Mouse (Mus musculus) T-helper 2 cell (primary cell): ENCODE measurements at regions not wholly inside any gene's neighbourhood (a gene's known extent, or its start where the extent isn't known, plus 50 kb on each side); places are given as distances from the start of the nearest gene placed in this dataset.

Source experiments
- in situ Hi-C: fragments of 300-600 bp; cut with MboI, MseI; formaldehyde crosslinking; loops from one replicate; pipeline ENCODE4 v1.15.1; 2025; ENCODE audit warnings: high pct_unique_total_duplicates

DNA sequence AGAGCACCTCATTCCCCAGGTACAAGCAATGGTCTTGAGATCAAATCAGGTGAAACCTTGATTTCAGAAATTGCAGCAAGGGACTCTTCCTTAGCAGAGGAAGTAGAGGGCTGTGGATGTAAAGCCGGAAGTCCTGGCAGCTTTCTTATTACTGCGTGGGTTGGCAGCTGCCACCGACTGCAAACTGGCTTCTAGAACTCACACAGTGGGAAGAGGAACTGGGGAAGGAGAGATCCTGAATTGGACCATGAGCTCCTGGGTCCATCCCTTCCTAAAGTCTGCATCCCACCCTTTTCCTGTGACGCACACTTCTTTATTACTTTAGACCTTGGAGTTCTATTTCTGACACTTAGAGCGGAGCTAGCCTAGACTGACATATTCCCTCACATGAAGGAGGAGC, 116.9 kb upstream of the Tsc22d1 start:
- in situ Hi-C loops, result no loop called here

DNA sequence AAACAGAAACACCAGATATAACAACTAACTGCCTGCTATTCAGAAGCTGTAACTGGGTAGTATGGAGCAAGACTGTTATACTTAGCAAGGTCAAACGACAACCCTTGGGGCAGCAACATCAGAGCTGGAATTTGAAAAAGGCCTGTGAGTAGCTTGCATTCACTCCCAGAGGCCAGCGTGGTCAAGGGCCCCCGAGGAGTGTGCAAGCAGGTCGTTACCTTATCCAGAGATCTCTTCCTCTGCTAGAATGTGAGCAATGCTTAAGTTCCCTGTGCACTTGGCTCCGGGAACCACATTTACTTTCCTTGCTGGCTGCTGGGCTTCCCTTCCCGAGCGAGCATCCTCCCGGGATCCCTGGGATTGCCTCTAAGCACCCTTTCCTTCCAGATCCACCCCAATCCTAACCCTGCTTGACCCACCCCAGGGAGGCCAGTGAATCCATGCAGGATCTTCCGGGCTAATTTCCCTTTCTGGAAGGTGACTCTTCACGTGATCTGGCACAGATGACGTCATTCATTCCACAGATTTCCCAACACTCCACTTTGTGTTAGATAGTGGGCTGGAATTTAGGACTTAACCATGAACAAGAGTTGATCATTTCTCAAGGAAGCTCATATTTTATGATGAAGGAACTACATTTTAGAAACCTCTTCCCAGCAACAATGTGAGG, 112.3 kb upstream of the Tsc22d1 start:
- in situ Hi-C loops, result loop anchor here (5.0 kb wide), 1 partner anchor 60 kb away; no protein-coding TSS in a partner anchor

DNA sequence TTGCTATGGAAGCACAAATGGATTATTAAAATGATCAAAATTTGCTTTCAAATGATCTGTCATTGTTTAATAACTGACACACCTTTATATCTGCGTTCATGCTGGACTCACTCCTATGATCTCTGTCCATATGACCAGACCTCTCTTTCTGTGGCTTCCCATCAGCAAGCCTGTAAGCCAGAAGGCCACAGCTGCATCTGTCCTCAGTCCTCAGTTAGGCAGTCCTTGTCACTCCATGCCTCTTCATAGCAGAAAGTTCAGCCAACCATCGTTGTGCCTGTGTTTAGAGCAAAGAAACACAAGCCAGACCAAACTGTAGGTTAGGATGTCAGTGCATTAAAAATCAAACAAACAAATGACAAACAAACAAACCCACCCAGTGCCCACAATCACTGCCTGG, 107.2 kb upstream of the Tsc22d1 start:
- in situ Hi-C loops, result no loop called here

DNA sequence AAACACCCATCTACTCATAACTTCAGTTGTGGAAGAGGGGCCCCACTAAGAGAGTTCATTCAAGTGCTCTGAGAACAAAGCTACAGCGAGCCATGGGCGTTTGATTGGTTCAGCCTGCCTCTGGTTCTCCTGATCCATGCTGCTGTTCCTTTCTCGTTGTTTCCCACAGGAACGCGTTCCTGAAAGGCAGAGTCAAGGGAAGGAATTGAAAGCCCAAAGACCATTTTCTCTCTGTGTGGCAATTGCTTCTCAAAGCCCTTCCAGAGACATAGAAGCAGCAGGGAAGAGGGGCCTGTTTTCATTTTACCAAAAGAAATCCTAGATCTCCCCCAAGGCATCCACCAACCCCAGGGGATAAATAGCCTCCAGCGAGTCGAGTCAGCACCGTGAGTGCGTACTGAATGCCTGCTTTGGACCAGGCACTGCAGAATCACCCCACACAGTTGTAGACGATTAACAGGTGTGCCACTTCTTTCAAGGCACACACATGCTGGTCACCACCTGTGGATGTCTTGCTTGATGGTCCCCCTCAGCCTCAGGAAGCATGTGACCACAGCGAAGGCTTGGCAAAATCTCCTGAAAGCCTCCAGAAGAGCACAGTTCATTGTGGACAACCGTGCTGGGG, 106.5 kb upstream of the Tsc22d1 start:
- in situ Hi-C loops, result no loop called here

DNA sequence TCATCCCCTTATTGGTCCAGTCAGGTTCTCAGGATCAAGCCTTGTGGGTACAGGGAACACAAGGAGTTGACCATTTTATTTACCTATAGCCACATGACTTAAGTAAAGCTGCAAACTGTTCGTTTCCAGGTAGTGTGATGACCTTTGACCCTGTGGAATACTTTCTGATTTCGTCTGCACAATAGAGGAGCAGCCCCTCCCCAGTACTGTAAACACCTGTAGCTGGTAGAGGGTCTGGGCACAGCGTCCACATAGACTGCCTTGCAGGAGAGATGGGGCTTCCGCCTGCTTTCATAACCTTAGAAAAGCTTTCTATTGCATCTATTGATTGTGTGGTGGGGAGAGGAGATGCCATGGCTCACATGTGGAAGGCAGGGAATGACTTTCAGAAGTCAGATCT, 105.2 kb upstream of the Tsc22d1 start:
- in situ Hi-C loops, result no loop called here

DNA sequence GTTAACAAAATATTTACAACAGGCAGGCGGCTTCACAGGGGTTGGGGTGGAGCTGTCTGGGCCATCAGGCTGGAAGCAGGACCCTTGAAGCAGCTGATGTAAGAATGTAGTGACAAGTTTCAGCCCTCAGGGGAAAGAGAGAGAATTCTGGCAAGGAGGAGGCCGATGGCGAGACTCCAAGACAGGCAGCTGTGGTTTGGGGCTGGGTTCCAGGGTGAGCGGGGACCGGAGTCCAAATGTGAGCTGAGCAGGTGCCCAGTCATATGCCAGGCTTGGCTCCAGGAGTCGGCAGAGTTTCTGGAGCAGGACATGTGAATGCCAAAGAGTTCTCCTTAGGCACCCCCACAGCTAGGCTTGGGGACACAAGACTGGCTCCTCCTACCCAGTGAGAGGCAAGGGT, 104.5 kb upstream of the Tsc22d1 start:
- in situ Hi-C loops, result no loop called here

DNA sequence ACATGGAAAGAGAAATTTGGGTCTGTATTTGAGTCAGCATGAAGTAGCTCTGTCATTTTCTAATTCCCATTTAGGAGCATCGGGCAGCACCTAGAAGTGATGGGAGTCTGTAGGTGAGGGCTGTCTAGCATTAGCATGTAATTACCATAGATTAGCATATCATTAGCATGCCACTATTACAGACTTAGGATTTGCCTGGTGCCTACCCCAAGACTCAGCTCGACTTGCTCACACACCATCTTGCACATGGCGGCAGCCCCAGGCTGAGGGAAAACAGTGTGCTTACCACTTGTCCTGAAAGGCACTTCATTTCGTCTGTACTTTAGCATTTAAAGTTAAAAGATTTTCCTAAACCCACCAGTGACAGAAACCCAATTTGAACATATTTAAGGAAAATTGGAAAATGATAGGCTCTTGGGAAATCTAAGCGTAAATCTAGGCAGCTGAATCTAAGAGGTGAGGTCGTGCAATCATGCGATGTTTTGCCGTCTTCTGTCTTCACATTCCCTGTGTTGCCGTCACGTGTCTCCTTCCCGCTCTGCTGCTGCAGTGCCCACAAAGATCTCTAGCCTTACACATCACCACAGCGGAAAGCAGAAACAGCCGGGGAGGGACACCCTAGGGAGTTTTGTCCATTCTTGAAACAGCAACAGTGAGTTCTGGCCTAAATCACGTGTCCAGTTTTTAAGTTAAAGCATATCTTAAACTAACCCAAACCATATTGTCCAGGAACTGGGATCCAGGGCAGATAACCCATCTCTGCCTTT, 101.2 kb upstream of the Tsc22d1 start:
- in situ Hi-C loops, result no loop called here

DNA sequence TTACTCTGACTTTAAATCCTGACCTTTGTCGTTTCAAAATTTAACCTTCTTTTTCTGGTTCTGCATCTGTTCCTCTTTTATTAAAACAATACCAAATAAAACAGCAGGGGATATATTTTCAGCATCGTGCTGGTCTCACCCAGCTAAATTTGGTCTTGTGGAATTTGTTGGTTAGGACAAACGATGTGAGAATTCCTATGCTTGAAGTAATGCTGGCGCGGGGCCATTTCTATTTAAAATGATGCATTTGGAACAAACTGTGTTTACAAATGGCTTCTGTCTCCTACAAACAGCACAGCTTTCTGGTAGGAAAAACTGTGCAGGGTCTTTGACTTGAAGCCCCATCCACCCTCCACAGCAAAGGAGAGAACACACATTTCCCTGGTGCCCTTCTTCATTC, 96.3 kb upstream of the Tsc22d1 start:
- in situ Hi-C loops, result no loop called here

DNA sequence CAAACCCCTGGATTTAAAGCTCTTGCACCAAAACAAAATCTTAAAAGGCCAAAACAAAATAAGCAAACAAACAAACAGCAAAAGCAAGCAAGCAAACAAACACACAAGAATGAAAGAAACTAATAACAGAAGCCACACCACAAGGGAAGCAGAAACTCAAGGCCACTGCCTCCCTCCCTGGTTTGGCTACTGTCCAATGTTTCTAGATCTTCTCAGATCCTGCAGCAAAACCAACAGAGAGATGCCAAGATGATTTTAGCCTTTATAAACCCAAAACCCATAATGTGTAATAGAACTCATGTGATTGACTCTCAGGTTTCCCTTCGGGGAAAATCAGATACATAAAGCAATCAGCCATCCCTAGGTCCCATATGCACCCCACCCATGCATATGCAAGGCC, 90.5 kb upstream of the Tsc22d1 start:
- in situ Hi-C loops, result no loop called here

DNA sequence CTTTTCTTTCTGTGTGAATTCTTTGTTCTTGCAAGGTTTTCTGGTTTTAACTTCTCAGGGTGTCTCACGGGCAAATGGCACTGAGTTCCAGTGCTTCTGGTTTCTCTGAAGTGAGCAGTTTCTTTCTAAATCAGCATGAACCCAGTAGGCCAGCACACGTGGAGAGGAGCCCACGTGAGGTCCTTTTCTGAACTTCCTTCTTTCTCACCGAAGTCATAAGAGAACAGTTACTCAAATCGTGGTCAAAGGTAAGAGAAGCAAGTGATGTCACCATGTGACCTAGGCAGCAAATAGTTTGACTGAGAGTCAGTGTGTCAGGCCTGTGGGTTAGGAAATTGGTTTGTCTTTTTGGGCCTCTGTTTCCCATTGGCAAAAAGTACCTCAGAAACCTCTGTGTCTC, 84.8 kb upstream of the Tsc22d1 start:
- in situ Hi-C loops, result no loop called here

DNA sequence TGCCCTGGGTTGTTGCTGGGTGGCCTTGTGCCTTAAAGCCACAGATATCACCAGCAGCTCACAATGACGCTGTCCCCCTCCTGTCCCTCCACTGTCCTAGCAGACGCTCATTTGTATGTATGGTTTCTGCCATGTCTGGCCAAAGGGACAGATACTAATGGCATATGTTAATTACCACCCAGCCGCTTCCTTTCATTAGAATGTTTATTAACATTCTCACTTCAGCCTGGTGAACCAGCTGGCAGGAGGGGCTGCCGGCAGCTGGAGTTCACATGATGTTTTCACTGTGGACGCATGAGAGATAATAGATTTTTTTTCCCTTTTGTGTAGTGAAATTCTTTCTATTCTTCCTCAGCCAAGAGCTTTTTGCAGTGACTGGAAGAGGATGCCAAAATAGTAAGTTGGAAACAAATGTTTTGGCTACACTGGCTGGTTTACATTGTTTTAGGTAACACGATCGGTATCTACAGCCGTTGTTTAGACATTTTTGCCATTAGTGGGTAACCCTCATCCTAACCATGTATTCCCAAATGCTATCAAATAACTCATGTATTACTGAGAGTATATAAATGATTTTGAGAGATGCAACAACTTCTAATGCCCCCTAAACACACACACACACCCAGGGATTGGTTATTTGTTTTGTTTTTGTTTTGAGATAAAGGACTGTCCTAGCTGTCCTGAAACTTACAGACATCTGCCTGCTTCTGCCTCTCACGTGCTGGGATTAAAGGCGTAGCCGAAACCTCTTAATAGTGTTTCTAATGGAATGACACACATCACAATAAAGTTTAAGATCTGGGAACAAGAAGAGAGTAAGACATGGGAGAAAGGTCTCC, 83.0 kb upstream of the Tsc22d1 start:
- in situ Hi-C loops, result no loop called here

DNA sequence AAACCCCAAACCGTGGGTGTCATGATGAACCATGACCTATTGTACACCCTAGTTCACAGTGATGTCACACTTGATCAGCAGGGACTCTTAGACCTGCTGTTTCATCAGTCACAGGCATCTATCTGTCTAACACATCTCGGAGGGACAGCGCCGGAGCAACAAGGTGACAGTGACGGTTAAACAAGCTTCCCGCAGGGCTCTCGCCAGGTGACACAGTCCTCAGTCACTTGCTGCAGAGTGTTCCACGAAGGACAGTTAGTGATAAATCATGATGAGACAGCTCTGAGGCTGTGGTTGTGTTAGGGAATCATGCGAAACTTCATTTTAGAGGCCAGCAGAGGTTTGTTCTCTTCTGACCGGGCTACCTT, 82.4 kb upstream of the Tsc22d1 start:
- in situ Hi-C loops, result no loop called here

DNA sequence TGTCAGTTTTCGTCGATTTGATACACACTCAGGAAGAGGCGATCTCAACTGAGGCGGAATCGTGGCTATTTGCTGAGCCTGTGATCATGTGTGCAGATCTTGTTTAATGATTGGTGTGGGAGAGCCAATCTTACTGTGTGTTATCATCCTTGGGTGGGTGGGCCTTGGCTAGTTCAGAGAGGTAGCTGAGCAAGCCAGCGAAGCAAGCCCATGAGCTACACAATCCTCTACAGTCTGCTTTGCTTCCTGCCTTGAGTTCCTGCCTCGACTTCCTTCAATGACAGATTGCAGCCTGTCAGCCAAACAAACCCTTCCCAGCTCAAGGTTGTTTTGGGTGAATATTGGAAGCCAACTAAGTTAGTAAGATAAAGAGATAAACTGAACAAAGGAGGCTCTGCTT, 74.0 kb upstream of the Tsc22d1 start:
- in situ Hi-C loops, result no loop called here

DNA sequence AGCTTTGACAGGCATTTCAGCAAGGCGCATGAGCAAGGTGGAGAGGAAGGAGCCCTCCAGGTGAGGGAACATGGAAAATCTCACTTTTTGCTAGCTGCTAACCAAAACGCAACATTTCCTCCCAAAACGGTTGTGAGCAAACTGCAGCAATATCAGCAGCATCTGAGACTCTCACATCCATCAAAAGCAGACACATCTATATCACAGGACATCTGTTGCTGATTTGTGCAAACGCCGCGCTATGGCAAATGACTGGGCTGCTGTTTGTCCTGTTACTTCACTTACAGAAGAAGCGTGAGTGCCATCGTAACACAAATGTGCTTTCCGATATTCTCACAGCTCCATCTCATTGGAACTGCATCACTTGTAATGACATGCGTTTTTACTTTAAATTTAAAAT, 73.5 kb upstream of the Tsc22d1 start:
- in situ Hi-C loops, result no loop called here

DNA sequence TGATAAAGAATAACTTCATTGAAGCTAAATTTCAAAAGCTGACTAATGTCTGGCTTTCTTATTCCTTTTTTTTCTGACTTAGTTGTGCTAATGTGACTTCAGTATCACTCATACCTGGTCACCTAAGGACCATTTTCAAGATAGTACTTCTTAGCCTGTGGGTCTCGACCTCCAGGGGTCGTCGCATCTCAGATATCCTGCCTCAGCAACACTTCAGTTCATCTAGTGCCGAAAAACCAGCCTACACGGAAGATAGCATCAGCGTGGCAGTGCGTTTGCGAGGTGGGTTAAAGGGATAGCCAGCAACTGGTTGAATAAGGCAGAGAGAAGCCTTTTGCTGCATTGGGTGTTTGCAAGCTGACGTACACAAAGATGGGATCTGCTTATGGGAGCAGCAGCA, 62.9 kb upstream of the Tsc22d1 start:
- in situ Hi-C loops, result no loop called here

DNA sequence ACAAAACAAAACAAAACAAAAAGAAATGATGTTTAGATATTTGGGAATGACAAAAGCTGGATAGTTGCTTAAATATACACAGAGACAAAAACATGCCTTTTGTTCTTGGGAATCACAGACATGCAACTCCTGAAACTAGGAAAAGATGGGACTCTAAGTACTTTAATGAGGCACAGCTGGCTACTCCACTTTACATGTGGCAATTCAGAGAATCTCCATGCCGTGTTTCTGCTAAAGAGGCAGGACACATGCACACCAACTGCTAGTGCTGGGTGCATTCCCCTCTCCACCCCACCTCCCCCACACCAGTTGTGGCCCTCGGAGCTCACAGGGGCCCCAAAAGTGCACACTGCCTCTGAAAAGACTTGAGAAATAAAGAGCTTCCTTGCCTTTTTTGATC, 58.6 kb upstream of the Tsc22d1 start:
- in situ Hi-C loops, result no loop called here

DNA sequence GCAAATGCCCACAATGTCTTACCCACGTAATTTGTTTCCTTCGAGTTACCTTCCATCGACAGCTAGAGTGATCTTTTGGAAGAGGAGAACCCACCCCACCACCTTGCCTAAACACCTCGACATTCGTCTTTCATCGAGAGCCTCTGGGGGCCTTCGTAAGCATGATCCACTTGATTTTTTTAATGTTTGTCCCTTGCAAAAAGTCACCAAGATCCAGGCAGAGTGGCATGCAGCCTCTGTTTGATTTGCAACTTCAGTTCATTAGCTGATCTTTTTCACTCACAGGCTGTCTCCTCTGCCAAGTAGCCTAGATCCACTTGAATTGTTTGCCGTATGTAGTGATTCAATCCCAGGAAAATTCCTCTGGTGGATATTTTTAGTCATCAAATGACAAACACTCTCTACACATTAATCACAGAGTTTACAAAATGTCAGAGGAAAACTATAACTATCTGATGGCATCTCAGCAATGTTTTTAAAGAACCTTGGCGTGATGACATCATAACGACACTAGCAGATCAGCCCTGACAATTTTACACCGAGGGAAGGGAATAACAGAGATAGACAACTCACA, 54.8 kb upstream of the Tsc22d1 start:
- in situ Hi-C loops, result loop anchor here (5.0 kb wide), 1 partner anchor 58 kb away; no protein-coding TSS in a partner anchor

DNA sequence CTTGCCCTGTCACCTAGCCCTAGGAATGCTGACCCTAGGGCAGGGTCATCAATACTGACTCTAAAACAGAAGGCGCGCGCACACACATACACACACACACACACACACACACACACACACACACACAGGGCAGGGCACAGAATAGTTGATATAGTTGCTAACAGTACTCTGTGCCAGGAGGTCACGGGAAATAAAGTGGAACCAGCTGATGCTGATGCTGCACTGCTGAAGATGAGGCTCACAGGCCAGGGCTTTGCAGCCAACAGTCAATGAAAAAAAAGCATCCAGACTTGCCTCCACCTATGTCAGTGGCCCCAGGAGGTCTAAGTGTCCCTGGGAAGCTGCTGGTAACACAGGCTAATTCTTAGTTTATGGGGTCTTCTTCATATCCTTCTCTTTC, 50.7 kb upstream of the Tsc22d1 start:
- in situ Hi-C loops, result loop anchor here (5.0 kb wide), 1 partner anchor 62 kb away; no protein-coding TSS in a partner anchor
